Mouse (Mus musculus) left cerebral cortex, adult 2 months (tissue): ENCODE data around the gene Gpr85. TPM values are rescaled to one million over a fixed set of nuclear protein-coding genes. Genes with fewer than 3 reads are reported as not detected.
A peak's percentile ranks its signal among the peaks of the same experiment; 100 is the strongest.

Experiments used
- DNase-seq, 2 experiments: peaks; one replicate each; pipeline ENCODE4 v3.0.0; 2021 to 2022; ENCODE audit warnings: low spot score in 2 of 2, mixed read lengths in 1 of 2; ENCODE audit errors: extremely low spot score in 1 of 2
- H3K27ac ChIP-seq: fragments of 200-600 bp; 2 replicates; pipeline ENCODE4 v1.8.1; 2022
- H3K4me3 ChIP-seq: fragments of 200-600 bp; 2 replicates; pipeline ENCODE4 v1.8.1; 2022
- CTCF ChIP-seq: fragments of 200-600 bp; IDR thresholded peaks from 2 replicates; pipeline ENCODE4 v1.8.1; 2022; ENCODE audit warnings: antibody characterized with exemption, mild to moderate bottlenecking, moderate library complexity
- intact Hi-C: fragments of 180-260 bp; cut with DNase I; formaldehyde crosslinking; loops from one replicate; pipeline ENCODE4 v1.15.1; 2025
- long read RNA-seq, 2 experiments: library from polyadenylated mRNA; stranded (forward); transcript quantifications; one replicate each; pipeline ENCODE4 v2.0.0; 2021; ENCODE audit warnings: borderline mapping rate in 2 of 2
- total RNA-seq, 2 experiments: library from RNA; stranded (reverse); gene quantifications; 2 replicates each; pipeline ENCODE4 v1.2.3; 2021

The Gpr85 gene
- total RNA-seq = 10 to 100 TPM; 34.0 to 37.7 TPM
- long read RNA-seq, experiment 1, partial matches to known transcripts = 45 of 57 reads
- long read RNA-seq, experiment 1, other reads (novel, unspliced or antisense) = 7 of 57 reads
- long read RNA-seq, experiment 2, partial matches to known transcripts = 5 of 26 reads
- long read RNA-seq, experiment 2, other reads (novel, unspliced or antisense) = 16 of 26 reads

DNA sequence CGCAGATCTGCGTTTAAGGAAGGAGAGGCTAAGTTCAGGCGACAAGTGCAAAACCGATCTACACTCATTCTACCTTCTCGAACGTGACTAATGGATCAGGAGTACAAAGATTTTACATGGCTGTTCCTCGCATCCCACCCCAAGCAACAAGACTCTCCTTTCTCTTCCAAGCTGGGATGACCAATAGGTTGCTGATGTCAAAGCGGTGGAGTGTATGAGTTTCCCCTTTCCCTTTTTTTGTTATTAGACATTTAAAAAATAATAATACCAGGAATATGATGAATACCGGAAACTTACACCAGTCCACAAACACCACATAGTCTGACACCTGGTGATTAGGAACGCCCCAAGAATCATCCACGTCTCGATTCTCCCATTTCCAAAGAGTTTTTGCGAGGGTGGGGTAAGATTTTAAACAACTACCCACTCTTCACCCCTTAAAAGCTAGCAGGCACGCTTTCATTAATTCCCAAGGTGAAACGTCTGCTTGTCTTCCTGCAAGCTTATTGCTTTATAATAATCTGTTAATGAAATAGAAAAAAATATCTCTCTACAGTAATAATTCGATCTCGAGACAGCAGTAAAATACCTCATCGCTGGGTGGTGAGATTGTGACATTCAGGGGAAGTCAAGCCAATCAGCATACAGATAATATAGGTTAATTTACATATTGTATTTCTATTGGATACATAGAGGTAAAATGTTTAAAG is at the start of gene Gpr85:
Gene Gpr85, minus strand, starts transcription at position 598 of the 710 bp plus-strand sequence.
- Histone ChIP-seq H3K27ac (peak within 1 kb of the TSS; percentile 100), H3K4me3 (peak within 1 kb of the TSS; percentile 75)
- TF ChIP-seq CTCF = no peak
- intact Hi-C loops = loop anchor here (2.0 to 10.0 kb wide), 10 partner anchors 31 to 668 kb away; partner anchors contain the start of genes 2610001J05Rik, Bmt2 and Tmem168
- DNase-seq = peak in 1 of 2 experiments; percentile 26

DNA sequence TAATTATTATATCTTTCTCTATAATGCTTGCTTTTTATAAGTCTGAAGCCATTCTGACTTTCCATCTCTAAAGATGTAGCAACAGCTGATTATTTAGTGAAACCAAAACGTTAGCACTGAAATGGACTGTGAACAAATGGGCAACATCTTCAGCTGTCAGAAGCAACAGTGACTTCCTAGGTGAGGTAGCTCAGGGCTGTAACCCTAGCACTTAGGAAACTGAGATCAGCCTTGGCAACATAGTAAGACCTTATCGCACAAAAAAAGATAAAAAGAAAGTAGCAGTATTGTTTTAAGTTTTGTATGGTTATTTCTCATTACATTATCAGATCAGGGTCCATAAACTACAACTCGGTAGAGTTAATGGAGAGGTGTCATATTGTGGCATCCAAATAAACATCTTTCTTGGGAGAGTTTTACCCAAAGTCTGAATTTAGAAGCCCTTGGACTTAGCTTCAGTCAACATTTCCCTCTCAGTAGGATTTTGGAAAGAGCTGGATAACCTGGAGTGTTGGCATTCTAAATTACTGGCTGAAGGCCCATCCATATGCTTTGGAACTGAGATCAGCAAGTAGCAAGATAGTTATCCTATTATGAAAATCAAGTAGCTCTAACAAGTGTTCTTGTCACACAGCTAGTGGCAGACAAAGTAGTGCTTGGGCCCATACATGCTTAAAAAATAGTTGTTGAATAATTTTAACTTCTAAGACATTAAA is 45.3 kb upstream of the Gpr85 start:
- Histone ChIP-seq H3K4me3 (no peak overlapping the region), H3K27ac (no peak overlapping the region)
- DNase-seq = no peak
- intact Hi-C loops = no loop called here
- TF ChIP-seq CTCF = no peak

DNA sequence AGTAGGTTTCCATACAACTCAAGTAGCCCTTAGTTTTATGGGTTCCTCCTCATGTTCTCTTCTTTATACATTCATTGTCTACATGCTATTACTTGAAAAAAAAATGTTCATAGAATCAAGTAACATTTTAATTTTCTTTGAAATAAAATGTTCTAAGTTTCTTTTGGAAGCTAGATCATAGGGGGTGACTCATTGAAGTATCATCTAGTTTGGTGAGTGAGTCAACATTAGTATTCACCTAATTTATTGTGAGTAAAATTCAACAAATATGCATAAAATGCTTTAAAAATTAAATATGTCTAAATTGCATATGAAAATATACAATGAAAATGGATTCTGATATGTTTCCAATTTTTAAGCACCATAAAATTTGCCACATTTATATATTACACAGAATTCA is 43.2 kb upstream of the Gpr85 start:
- no peak for TF ChIP-seq CTCF
- Histone ChIP-seq H3K27ac (no peak overlapping the region), H3K4me3 (no peak overlapping the region)
- DNase-seq = no peak
- intact Hi-C loops = no loop called here

DNA sequence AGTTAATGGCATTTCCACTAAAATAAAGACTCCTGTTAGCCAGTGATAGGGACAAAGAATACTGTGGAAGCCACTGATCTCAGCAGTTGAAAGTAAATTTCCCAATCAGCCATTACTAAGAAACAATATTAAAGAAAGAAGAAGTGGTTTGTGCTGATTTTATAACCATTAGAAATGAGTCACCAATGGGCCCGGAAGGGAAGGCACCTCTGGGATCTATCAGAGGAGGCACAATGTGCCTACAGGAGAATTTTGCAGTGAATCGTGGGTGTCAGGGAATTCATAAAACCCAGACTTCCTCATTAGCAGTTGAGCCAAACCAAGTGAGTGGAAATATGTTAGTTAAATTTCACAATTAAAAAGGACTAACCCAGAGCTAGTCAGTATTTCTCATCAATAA is 34.2 kb upstream of the Gpr85 start:
- H3K27ac ChIP-seq = no peak overlapping the region
- no peak overlapping the region for H3K4me3 ChIP-seq
- intact Hi-C loops = loop anchor here (5.0 kb wide), 1 partner anchor 333 kb away; no protein-coding TSS in a partner anchor
- DNase-seq = no peak
- no peak for TF ChIP-seq CTCF

DNA sequence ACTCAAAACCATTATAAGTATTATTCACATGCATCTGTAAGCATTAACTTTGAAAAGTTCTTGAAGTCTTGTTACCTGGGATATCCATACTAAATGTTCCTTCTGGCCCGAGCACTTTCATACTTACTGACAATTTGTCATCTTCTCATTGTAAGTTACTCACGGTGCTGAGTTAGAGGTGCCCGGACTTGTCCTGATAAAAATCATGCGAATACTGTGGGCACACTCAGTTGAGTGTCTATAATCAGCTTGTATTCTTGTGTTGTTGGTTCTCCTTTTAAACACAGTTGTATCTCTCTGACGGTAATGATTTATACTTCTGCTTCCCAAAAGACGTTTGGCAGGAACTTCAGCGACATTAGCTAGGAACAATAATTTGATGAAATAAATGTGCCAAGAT is 32.3 kb upstream of the Gpr85 start:
- intact Hi-C loops = loop anchor here (5.0 kb wide), 1 partner anchor 335 kb away; no protein-coding TSS in a partner anchor
- TF ChIP-seq CTCF = no peak
- DNase-seq = no peak
- peak overlapping the region; percentile 89; the same call in 1 of the 2 replicates for H3K27ac ChIP-seq
- peak overlapping the region; percentile 91 for H3K4me3 ChIP-seq

DNA sequence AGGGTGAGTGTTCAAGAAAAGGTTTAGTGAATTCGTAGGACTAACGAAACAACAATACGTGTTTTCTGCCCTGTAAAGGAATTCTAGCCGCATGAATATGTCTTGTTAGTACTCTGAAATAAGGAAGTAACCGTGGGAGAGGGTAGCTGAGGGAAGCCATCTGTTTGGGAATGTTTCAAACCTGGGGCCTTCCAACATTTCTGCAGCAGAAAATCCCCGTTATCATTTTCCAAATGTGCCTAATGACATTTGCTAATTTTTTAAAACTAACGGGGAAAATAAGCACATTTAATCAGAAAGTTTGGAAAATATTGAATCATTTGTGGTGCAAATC is 31.9 kb upstream of the Gpr85 start:
- intact Hi-C loops = loop anchor here (2.0 to 5.0 kb wide), 2 partner anchors 33 to 336 kb away; partner anchors contain the start of gene Gpr85
- no peak for TF ChIP-seq CTCF

DNA sequence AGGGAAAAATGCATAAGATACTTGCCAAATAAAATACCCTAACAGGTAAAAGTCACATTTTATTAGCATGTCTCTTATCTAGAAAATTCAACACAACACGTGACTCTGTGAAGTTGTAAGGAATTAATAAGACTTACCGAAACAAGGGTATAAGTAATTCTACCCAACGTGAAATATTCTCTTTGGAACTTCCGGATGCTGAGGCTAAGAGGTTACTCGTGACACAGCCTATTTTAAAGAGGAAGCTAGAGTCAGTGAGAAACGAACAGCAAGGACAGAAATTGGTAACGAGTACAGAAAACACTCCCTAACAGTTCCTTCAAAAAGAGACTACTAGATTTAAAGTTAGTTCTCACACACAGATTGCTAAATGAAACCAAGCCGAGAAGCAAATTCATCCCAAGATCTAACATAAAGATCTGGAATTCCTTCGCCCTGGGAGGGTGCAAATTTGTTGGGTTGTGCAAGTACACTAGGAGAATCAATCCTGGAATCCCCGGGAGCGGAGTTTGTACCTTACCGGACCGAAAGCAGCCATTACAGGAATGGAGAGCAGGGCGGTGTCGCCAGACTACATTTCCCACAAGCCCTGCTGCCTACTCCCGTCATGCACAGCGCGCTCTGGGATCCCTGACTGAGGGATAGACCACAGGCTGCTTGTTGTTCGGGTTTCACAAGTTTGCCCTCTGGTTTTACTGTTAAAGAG is 31.3 kb upstream of the Gpr85 start, which contains the start of gene 2610001J05Rik:
Gene 2610001J05Rik, minus strand, starts transcription at position 600 of the 706 bp plus-strand sequence.
- no peak for TF ChIP-seq CTCF
- Histone ChIP-seq H3K27ac (peak within 1 kb of the TSS; percentile 89), H3K4me3 (peak within 1 kb of the TSS; percentile 91)
- peak; percentile 88 to 89 for DNase-seq
- intact Hi-C loops = loop anchor here (2.0 to 5.0 kb wide), 2 partner anchors 32 to 336 kb away; partner anchors contain the start of gene Gpr85

More for the DNA sequence above, 31.9 kb upstream of the Gpr85 start:
- H3K27ac ChIP-seq = peak overlapping the region; percentile 89
- no peak for DNase-seq
- peak overlapping the region; percentile 91 for H3K4me3 ChIP-seq

DNA sequence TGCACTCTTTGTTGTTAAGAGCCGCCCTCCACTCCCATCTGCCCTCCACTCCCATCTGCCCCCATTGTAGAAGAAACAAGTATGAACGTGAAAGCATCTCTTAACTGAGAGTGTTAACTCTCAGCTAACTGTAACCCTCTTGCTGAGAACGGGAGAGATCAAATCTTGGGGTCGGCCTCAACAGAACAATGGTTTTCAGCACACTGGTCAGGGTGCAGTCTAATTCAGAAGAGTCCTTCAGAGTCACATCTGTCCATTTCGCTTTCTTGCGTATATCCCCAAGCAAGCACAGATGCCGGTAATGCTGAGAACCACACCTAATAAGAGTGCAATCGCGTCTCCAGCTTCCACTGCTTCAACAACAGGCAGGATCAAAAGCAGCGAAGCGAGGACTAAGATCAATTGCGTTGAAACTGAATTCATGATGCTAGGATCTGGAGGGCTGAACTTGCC is 30.6 kb upstream of the Gpr85 start:
- no peak for TF ChIP-seq CTCF
- peak overlapping the region; percentile 91 for H3K4me3 ChIP-seq
- intact Hi-C loops = loop anchor here (2.0 to 5.0 kb wide), 2 partner anchors 32 to 337 kb away; partner anchors contain the start of gene Gpr85
- DNase-seq = no peak
- H3K27ac ChIP-seq = no peak overlapping the region

DNA sequence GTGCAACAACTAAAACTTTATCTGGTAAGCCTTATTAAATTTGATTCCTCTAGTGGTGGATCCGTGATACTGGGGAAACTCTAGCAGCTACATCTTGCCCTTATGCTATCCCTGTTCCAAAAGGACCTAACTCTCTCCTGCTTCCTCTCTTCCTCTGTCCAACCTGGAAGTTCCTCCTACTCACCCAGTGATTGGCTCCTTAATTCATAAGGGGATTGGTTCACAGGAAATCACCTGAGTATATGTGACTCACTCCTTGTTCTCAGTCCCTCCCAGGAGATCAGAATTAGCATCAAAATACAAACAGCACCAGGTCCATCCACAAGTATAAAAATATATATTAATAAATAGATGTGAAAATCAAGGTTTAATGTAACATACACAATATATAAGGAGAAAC is 20.9 kb upstream of the Gpr85 start:
- no peak overlapping the region for H3K4me3 ChIP-seq
- TF ChIP-seq CTCF = no peak
- intact Hi-C loops = no loop called here
- no peak overlapping the region for H3K27ac ChIP-seq
- DNase-seq = no peak

DNA sequence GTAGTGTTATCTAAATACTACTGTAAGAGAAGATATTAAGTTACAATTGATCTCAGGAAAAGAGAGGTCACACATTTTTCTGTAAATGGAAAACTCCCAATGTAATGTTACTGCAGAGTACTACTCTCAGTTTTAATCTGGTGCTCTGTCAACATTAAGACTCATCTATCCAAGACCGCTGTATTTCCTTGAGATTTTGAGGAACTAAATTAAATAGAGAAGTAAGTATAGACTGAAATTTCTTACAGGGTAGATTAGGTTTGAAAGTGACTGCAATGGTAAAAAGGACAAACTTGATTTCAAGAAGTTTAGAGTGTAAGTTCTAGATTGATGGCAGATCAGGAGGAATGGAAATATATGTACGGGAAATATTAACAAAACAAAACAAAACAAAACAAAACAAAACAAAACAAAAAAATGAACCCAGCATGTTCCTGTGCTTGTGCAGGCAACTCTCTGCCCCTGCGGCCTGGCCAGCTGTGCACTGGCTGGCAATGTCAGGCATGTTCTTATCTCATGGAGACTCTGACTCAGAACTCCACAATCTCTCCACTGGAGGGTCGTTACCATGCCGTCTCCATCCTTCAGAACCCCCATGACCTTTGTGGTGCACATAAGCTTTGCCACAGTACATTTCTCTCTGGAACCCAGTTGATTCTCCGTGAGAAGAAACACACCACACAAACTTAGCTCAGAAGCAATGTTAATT is 20.3 kb upstream of the Gpr85 start:
- intact Hi-C loops = no loop called here
- no peak overlapping the region for H3K27ac ChIP-seq
- DNase-seq = no peak
- H3K4me3 ChIP-seq = no peak overlapping the region
- no peak for TF ChIP-seq CTCF

DNA sequence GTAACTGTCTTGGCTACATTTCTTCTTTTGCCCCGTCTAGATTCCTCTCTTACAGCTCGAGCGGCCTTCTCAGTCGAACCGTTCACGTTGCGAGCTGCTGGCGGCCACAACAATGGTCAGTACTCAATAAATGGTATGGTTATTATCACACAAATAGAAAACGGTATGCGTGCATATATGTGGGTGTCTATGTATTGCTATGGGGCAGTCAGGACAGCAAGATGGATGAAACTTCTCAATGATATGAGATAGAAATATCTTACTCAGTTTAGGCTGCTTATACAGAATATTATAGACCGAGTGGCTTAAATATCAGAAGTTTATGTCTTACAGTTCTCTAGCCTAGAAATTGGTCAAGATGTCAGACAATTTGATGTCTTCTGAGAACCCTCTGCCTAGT is 14.5 kb upstream of the Gpr85 start:
- intact Hi-C loops = no loop called here
- no peak overlapping the region for H3K4me3 ChIP-seq
- TF ChIP-seq CTCF = no peak
- H3K27ac ChIP-seq = no peak overlapping the region
- DNase-seq = no peak
